Mouse (Mus musculus): Measurements from ENCODE around the gene Cfap299. TPM values are rescaled to one million over a fixed set of nuclear protein-coding genes. Genes with fewer than 3 reads are reported as not detected.

Cfap299 gene
- total and polyA plus RNA-seq, 3 experiments = not detected

GRCm38 (mm10) chr5:98788568-98788967 is 459.5 kb downstream of the Cfap299 start:
- no peaks in the 10 kb centered on the region for H3K27me3 ChIP-seq (replicated peaks)
- H3K9ac ChIP-seq (ENCODE audit: insufficient read depth, low read depth) = no peak overlapping the region
- H3K27ac ChIP-seq (ENCODE audit: insufficient read depth, low read depth) = no peak overlapping the region
- DNase-seq (ENCODE audit: extremely low read depth) = no peak
- no peaks in the 10 kb centered on the region for H3K9me3 ChIP-seq (replicated peaks; ENCODE audit: low read length)
- TF ChIP-seq RCOR1 (conservative IDR thresholded peaks at IDR 0.05; ENCODE audit: low read depth, low read length) (no peak), MXI1 (IDR thresholded peaks at IDR 0.05; ENCODE audit: low read depth, low read length) (no peak)
- H3K4me3 ChIP-seq (replicated peaks in 1 of 3; ENCODE audit: low read depth in 2 of 3, low read length in 2 of 3, poor library complexity in 1 of 3) = no peak overlapping the region
- dilution Hi-C loops (cut with MboI; ENCODE audit: extremely low pct_ligation_motif_present, extremely low pct_unique_long_range_greater_than_20kb, low sequenced_read_pairs) = no loop called here
- H3K79me2 ChIP-seq (replicated peaks; ENCODE audit: control insufficient read depth, extremely low read depth, insufficient read depth, poor library complexity, severe bottlenecking) = no peaks in the 10 kb centered on the region
- in situ Hi-C loops (cut with MboI; ENCODE audit: low pct_ligation_motif_present, low pct_unique_long_range_greater_than_20kb, low sequenced_read_pairs) = no loop called here
- H3K36me3 ChIP-seq (replicated peaks in 1 of 2; ENCODE audit: control insufficient read depth in 1 of 2, insufficient read depth in 1 of 2, low read length in 1 of 2) = no peaks in the 10 kb centered on the region
- H3K4me2 ChIP-seq (ENCODE audit: insufficient read depth, low read depth, poor library complexity, severe bottlenecking) = no peak overlapping the region
- H3K4me1 ChIP-seq (ENCODE audit: control insufficient read depth in 1 of 2, insufficient read depth in 2 of 2) = no peaks in the 10 kb centered on the region

- Histone ChIP-seq H3K4me2 (ENCODE audit: insufficient read depth, low read depth, poor library complexity, severe bottlenecking) (no peak overlapping the region), H3K79me2 (replicated peaks; ENCODE audit: control insufficient read depth, extremely low read depth, insufficient read depth, poor library complexity, severe bottlenecking) (no peaks in the 10 kb centered on the region), H3K4me3 (replicated peaks in 1 of 3; ENCODE audit: low read depth in 2 of 3, low read length in 2 of 3, poor library complexity in 1 of 3) (no peak overlapping the region), H3K9ac (ENCODE audit: insufficient read depth, low read depth) (no peak overlapping the region), H3K4me1 (ENCODE audit: control insufficient read depth in 1 of 2, insufficient read depth in 2 of 2) (no peaks in the 10 kb centered on the region), H3K27me3 (replicated peaks) (no peaks in the 10 kb centered on the region), H3K36me3 (replicated peaks in 1 of 2; ENCODE audit: control insufficient read depth in 1 of 2, insufficient read depth in 1 of 2, low read length in 1 of 2) (no peaks in the 10 kb centered on the region), H3K9me3 (replicated peaks; ENCODE audit: low read length) (no peaks in the 10 kb centered on the region), H3K27ac (ENCODE audit: insufficient read depth, low read depth) (no peak overlapping the region)
- TF ChIP-seq PAX5 (IDR thresholded peaks at IDR 0.05; ENCODE audit: low read length) (no peak), JUN (IDR thresholded peaks at IDR 0.05; ENCODE audit: insufficient read depth, low read depth, low read length) (no peak), MAFK (IDR thresholded peaks at IDR 0.05; ENCODE audit: insufficient replicate concordance, low read length) (no peak), E2F4 (IDR thresholded peaks at IDR 0.05; ENCODE audit: insufficient replicate concordance, low read depth, low read length) (no peak), USF2 (conservative IDR thresholded peaks at IDR 0.05; ENCODE audit: low read depth, low read length) (no peak), MAZ (IDR thresholded peaks at IDR 0.05; ENCODE audit: low read depth, low read length) (no peak), UBTF (IDR thresholded peaks at IDR 0.05; ENCODE audit: low read depth, low read length) (no peak), ZKSCAN1 (IDR thresholded peaks at IDR 0.05; ENCODE audit: borderline replicate concordance, low read depth, low read length) (no peak), ELF1 (IDR thresholded peaks at IDR 0.05; ENCODE audit: low read depth, low read length) (no peak), JUND (conservative IDR thresholded peaks at IDR 0.05; ENCODE audit: low read depth, low read length) (no peak), SIN3A (IDR thresholded peaks at IDR 0.05; ENCODE audit: low read length) (no peak)
- DNase-seq (ENCODE audit: extremely low read depth) = no peak
- dilution Hi-C loops (cut with MboI; ENCODE audit: extremely low pct_ligation_motif_present, extremely low pct_unique_long_range_greater_than_20kb, low sequenced_read_pairs) (no loop called here), in situ Hi-C loops (cut with MboI; ENCODE audit: low pct_ligation_motif_present, low pct_unique_long_range_greater_than_20kb, low sequenced_read_pairs) (no loop called here)
Measured at GRCm38 (mm10) chr5:98790894-98791607, 461.9 kb downstream of the Cfap299 start.
